Mouse (Mus musculus) heart, embryonic 11.5 days (tissue): ENCODE data around the gene Spint4. TPM values are rescaled to one million over a fixed set of nuclear protein-coding genes. Genes with fewer than 3 reads are reported as not detected.

Experiments
- ATAC-seq: fragments of 200-750 bp; cut with Nextera tagmentation; replicated peaks from 2 replicates; pipeline ENCODE4 v1.8.0; 2017; ENCODE audit warnings: moderate library complexity; ENCODE audit not compliant: insufficient number of reproducible peaks, low FRiP score, low TSS enrichment
- H3K27ac ChIP-seq: fragments of 300-500 bp; sonication (generic); 2 replicates; pipeline ENCODE4 v1.5.1; 2014; ENCODE audit warnings: mild to moderate bottlenecking, low read depth, low read length
- H3K27me3 ChIP-seq: fragments of 300-500 bp; sonication (generic); 2 replicates; pipeline ENCODE4 v1.6.1; 2014; ENCODE audit warnings: mild to moderate bottlenecking, low read length, mixed read lengths; ENCODE audit not compliant: control insufficient read depth, insufficient read depth
- H3K36me3 ChIP-seq: fragments of 300-500 bp; sonication (generic); 2 replicates; pipeline ENCODE4 v1.6.1; 2014; ENCODE audit warnings: mild to moderate bottlenecking, low read length, moderate library complexity, mixed read lengths; ENCODE audit not compliant: control insufficient read depth, insufficient read depth
- H3K4me1 ChIP-seq: fragments of 300-500 bp; sonication (generic); 2 replicates; pipeline ENCODE4 v1.6.1; 2014; ENCODE audit warnings: low read length; ENCODE audit not compliant: control insufficient read depth, insufficient read depth
- H3K4me2 ChIP-seq: fragments of 300-500 bp; sonication (generic); 2 replicates; pipeline ENCODE4 v1.6.1; 2014; ENCODE audit warnings: mild to moderate bottlenecking, moderate library complexity
- H3K4me3 ChIP-seq: fragments of 300-500 bp; sonication (generic); 2 replicates; pipeline ENCODE4 v1.5.1; 2014; ENCODE audit warnings: low read depth, low read length
- H3K9ac ChIP-seq: fragments of 300-500 bp; sonication (generic); 2 replicates; pipeline ENCODE4 v1.6.1; 2014; ENCODE audit warnings: mild to moderate bottlenecking, low read depth, low read length, moderate library complexity
- H3K9me3 ChIP-seq: fragments of 300-500 bp; sonication (generic); replicated peaks from 2 replicates; pipeline ENCODE4 v1.6.1; 2016; ENCODE audit warnings: low read length; ENCODE audit not compliant: control insufficient read depth
- WGBS: fragments of 180-500 bp; shearing (Covaris S2); extraction: QIAGEN DNeasy Blood & Tissue Kit; methylation state at CpG from one replicate; pipeline ENCODE4 v1.1.7; 2014; ENCODE audit not compliant: insufficient replicate concordance; 5-methylcytosine and 5-hydroxymethylcytosine counted together
- polyA plus RNA-seq: library from polyadenylated mRNA; unstranded; fragments of >200 nt; fragmentation: Nextera tagmentation; extraction: Ambion mirVana; gene quantifications from 2 replicates; pipeline ENCODE4 v1.2.1, GENCODE M21; 2014

The Spint4 gene
- polyA plus RNA-seq = not detected in 2 replicates

DNA sequence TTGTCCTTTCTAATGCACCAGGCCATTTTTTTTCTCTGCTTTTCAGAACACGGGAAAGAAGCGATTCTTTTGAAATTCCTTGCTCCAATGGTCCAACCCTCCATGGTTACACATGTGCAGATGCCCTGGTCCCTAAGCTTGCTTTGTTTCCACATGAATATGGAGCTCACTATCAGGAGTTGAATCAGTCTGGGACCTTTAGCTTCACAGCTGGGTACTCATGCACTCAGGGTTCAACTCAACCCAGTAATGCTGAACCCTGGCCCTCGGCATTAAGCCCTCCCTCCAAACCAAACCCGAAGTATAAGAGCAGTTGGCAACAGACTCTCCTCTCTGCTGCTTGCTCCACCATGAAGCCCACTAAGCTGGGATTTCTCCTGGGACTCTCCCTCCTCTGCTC lies at the start of gene Spint4:
Spint4 (plus strand) TSS at position 301 of the 400 bp plus-strand sequence.
- no peaks in the 10 kb centered on the region for H3K4me1 ChIP-seq
- ATAC-seq = no peak

DNA sequence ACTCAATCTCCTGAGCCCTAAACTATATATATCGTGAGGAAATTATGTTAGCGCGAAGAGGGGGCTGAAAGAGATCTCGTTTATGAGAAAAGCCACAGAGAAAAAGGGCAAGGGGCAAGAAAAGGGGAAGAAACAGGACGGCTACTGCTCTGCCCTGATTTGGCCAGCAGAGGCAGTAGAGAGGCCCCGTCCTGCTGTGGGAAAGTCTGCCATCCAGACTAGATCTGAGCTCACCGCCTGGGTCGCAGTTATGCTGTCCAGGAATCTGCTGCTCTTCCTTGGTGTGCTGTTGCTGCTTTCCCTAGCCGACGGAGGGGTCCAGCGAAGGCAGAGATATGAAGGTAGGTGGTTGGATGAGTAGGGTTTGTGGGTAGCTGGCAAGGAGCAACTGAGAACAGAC lies 42.4 kb upstream of the Spint4 start, which contains the start of gene Wfdc10:
Wfdc10 (plus strand) TSS at position 189 of the 400 bp plus-strand sequence.
- Histone ChIP-seq H3K36me3 (no peaks in the 10 kb centered on the region), H3K4me2 (no peak within 1 kb of the TSS), H3K27me3 (0 out of 2 replicates have a peak, but pooled peaks cover 6% of the 10 kb centered on the region), H3K4me1 (no peaks in the 10 kb centered on the region), H3K9me3 (no peaks in the 10 kb centered on the region), H3K9ac (no peak within 1 kb of the TSS), H3K27ac (no peak within 1 kb of the TSS), H3K4me3 (no peak within 1 kb of the TSS)
- no peak for ATAC-seq
- WGBS = 13% methylated on average over 11 of the region's 11 CpGs

More for the DNA sequence above, at the start of gene Spint4:
- Histone ChIP-seq H3K4me3 (no peak within 1 kb of the TSS), H3K9ac (no peak within 1 kb of the TSS), H3K27ac (no peak within 1 kb of the TSS), H3K27me3 (0 out of 2 replicates have a peak, but pooled peaks cover 3% of the 10 kb centered on the region), H3K36me3 (no peaks in the 10 kb centered on the region), H3K4me2 (no peak within 1 kb of the TSS), H3K9me3 (no peaks in the 10 kb centered on the region)
- 75% methylated on average over 4 of the region's 4 CpGs for WGBS

DNA sequence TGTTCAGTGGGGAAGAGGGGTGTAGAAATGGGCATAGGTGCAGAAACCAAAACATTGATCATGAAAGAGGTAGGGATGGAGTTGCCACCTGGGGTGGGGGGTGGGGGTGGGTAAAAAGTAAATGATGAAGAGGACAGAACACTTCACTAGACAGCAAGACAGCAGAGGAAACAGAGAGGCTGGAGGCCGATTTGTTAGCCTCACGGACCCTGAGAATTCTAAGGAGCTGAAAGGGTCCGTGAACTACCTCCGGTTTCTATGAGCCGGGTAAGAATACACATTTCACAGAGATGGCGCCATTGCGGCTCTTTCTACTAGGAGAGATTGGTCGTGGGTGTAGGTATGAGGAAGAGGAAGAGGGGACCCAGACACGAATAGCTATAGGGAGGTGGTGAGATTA lies 41.8 kb upstream of the Spint4 start, which contains the start of gene Wfdc9:
Wfdc9 (minus strand) TSS at position 101 of the 400 bp plus-strand sequence.
- Histone ChIP-seq H3K36me3 (no peaks in the 10 kb centered on the region), H3K9ac (no peak within 1 kb of the TSS), H3K27ac (no peak within 1 kb of the TSS), H3K4me1 (no peaks in the 10 kb centered on the region), H3K27me3 (0 out of 2 replicates have a peak, but pooled peaks cover 6% of the 10 kb centered on the region), H3K4me2 (no peak within 1 kb of the TSS), H3K4me3 (no peak within 1 kb of the TSS), H3K9me3 (no peaks in the 10 kb centered on the region)
- ATAC-seq = no peak
- 70% methylated on average over 9 of the region's 9 CpGs for WGBS

GRCm38 (mm10) chr2:164664851-164665250 lies 33.5 kb upstream of the Spint4 start:
- no peak overlapping the region for H3K27ac ChIP-seq
- WGBS = 79% methylated on average over 7 of the region's 7 CpGs
- no peak overlapping the region for H3K9ac ChIP-seq
- H3K4me3 ChIP-seq = no peak overlapping the region
- no peaks in the 10 kb centered on the region for H3K4me1 ChIP-seq
- 0 out of 2 replicates have a peak, but pooled peaks cover 3% of the 10 kb centered on the region for H3K9me3 ChIP-seq
- ATAC-seq = no peak
- no peaks in the 10 kb centered on the region for H3K36me3 ChIP-seq
- no peak overlapping the region for H3K4me2 ChIP-seq
- H3K27me3 ChIP-seq = no peaks in the 10 kb centered on the region

GRCm38 (mm10) chr2:164670261-164670660 lies 28.0 kb upstream of the Spint4 start:
- Histone ChIP-seq H3K4me1 (no peaks in the 10 kb centered on the region), H3K27ac (no peak overlapping the region), H3K27me3 (no peaks in the 10 kb centered on the region), H3K4me3 (no peak overlapping the region), H3K36me3 (no peaks in the 10 kb centered on the region), H3K9me3 (0 out of 2 replicates have a peak, but pooled peaks cover 5% of the 10 kb centered on the region), H3K4me2 (no peak overlapping the region), H3K9ac (no peak overlapping the region)
- WGBS = 72% methylated on average over 5 of the region's 5 CpGs
- ATAC-seq = no peak

DNA sequence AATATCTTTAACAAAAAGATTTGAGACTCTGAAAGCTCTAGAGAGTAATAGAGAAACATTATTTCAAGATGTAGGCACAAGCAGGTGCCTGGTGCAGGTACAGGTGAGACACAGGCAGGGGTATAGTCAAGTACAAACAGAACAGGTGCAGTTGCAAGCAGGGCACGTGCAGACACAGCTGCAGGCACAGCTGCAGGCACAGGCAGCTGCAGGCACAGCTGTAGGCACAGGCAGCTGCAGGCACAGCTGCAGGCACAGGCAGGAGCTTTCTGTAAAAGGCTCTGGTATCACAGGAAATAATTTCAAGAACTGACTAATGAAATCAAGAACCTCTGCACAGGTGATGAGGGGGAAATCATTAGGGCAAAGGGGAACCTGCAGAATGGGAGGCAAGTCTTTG lies 27.4 kb upstream of the Spint4 start:
- H3K4me2 ChIP-seq = no peak overlapping the region
- 45% methylated on average over 1 of the region's 1 CpGs for WGBS
- ATAC-seq = no peak
- no peaks in the 10 kb centered on the region for H3K36me3 ChIP-seq
- no peaks in the 10 kb centered on the region for H3K27me3 ChIP-seq
- H3K9ac ChIP-seq = no peak overlapping the region
- no peaks in the 10 kb centered on the region for H3K4me1 ChIP-seq
- no peak overlapping the region for H3K27ac ChIP-seq
- no peak overlapping the region for H3K4me3 ChIP-seq
- 0 out of 2 replicates have a peak, but pooled peaks cover 5% of the 10 kb centered on the region for H3K9me3 ChIP-seq

GRCm38 (mm10) chr2:164673987-164674386 lies 24.3 kb upstream of the Spint4 start, which contains the start of gene Wfdc11:
Wfdc11 (minus strand) TSS chr2:164674087.
- Histone ChIP-seq H3K4me3 (no peak within 1 kb of the TSS), H3K36me3 (no peaks in the 10 kb centered on the region), H3K27ac (no peak within 1 kb of the TSS), H3K27me3 (no peaks in the 10 kb centered on the region), H3K9ac (no peak within 1 kb of the TSS), H3K4me2 (no peak within 1 kb of the TSS), H3K9me3 (0 out of 2 replicates have a peak, but pooled peaks cover 2% of the 10 kb centered on the region), H3K4me1 (no peaks in the 10 kb centered on the region)
- 68% methylated on average over 7 of the region's 7 CpGs for WGBS
- no peak for ATAC-seq

GRCm38 (mm10) chr2:164676103-164676502 lies 22.2 kb upstream of the Spint4 start:
- Histone ChIP-seq H3K27ac (no peak overlapping the region), H3K4me1 (0 out of 2 replicates have a peak, but pooled peaks cover 3% of the 10 kb centered on the region), H3K27me3 (no peaks in the 10 kb centered on the region), H3K9me3 (0 out of 2 replicates have a peak, but pooled peaks cover 2% of the 10 kb centered on the region), H3K4me3 (no peak overlapping the region), H3K36me3 (no peaks in the 10 kb centered on the region), H3K4me2 (no peak overlapping the region), H3K9ac (no peak overlapping the region)
- no peak for ATAC-seq
- 75% methylated on average over 7 of the region's 7 CpGs for WGBS
